Mouse (Mus musculus) midbrain, embryonic 14.5 days (tissue): ENCODE data around the gene Pgk2. TPM values are rescaled to one million over a fixed set of nuclear protein-coding genes. Genes with fewer than 3 reads are reported as not detected.
"Not testable (repeated sequence)": the region's sequence is repeated elsewhere in the genome, so short reads cannot be mapped to it uniquely, and the experiment has no call there.

Experiments
- ATAC-seq: fragments of 200-750 bp; cut with Nextera tagmentation; 2 replicates; pipeline ENCODE4 v1.8.0; 2017; ENCODE audit warnings: moderate number of reproducible peaks, moderate library complexity; ENCODE audit not compliant: low FRiP score, low TSS enrichment
- DNase-seq: peaks from one replicate; pipeline ENCODE4 v3.0.0-alpha.2; 2015
- H3K27ac ChIP-seq: fragments of 300-500 bp; sonication (generic); replicated peaks from 2 replicates; pipeline ENCODE4 v1.5.1; 2014; ENCODE audit warnings: mild to moderate bottlenecking, low read depth, low read length, moderate library complexity
- H3K27me3 ChIP-seq: fragments of 300-500 bp; sonication (generic); 2 replicates; pipeline ENCODE4 v1.6.1; 2014; ENCODE audit warnings: low read length, control low read depth, mixed read lengths; ENCODE audit not compliant: control insufficient read depth, insufficient read depth
- H3K36me3 ChIP-seq: fragments of 300-500 bp; sonication (generic); 2 replicates; pipeline ENCODE4 v1.6.1; 2014; ENCODE audit warnings: low read length, control low read depth; ENCODE audit not compliant: control insufficient read depth, insufficient read depth
- H3K4me1 ChIP-seq: fragments of 300-500 bp; sonication (generic); 2 replicates; pipeline ENCODE4 v1.6.1; 2014; ENCODE audit warnings: mild to moderate bottlenecking, antibody characterized with exemption, low read length, control low read depth; ENCODE audit not compliant: control insufficient read depth, insufficient read depth
- H3K4me2 ChIP-seq: fragments of 300-500 bp; sonication (generic); 2 replicates; pipeline ENCODE4 v1.6.1; 2014; ENCODE audit warnings: mild to moderate bottlenecking, low read length, moderate library complexity
- H3K4me3 ChIP-seq: fragments of 300-500 bp; sonication (generic); replicated peaks from 2 replicates; pipeline ENCODE4 v1.5.1; 2014; ENCODE audit warnings: low read depth, low read length
- H3K9ac ChIP-seq: fragments of 300-500 bp; sonication (generic); replicated peaks from 2 replicates; pipeline ENCODE4 v1.6.1; 2014; ENCODE audit warnings: mild to moderate bottlenecking, low read length, moderate library complexity
- H3K9me3 ChIP-seq: fragments of 300-500 bp; sonication (generic); 2 replicates; pipeline ENCODE4 v1.6.1; 2016; ENCODE audit warnings: low read length, control low read depth, mixed read lengths; ENCODE audit not compliant: control insufficient read depth
- WGBS: fragments of 180-500 bp; shearing (Covaris S2); extraction: QIAGEN DNeasy Blood & Tissue Kit; methylation state at CpG from one replicate; pipeline ENCODE4 v1.1.7; 2014; 5-methylcytosine and 5-hydroxymethylcytosine counted together
- polyA plus RNA-seq: library from polyadenylated mRNA; unstranded; fragments of >200 nt; fragmentation: Nextera tagmentation; extraction: Ambion mirVana; gene quantifications from 2 replicates; pipeline ENCODE4 v1.2.1, GENCODE M21; 2014

The Pgk2 gene
- polyA plus RNA-seq: not detected in 2 replicates

DNA sequence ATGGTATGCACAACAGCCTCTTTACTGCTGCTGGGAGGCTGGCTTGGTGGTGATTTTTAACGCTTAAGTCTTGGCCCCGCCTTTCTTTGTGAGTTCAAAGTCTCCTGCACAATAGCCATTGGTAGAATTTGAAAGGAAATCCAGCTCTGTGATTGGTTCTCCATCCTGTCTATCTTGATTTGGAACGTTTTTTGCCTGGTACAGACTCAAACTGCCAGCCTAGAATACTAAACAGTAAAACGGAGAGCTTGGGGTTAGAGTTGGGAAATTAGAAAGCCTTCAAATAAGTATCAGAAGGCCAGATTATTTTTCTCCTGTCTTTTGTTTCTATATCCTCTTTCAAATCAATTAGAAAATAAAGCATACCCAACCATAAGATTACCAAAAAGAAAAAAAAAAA is at the start of gene Pgk2:
Pgk2 (minus strand) TSS at position 101 of the 400 bp plus-strand sequence.
- H3K9ac ChIP-seq: no peak within 1 kb of the TSS
- H3K4me1 ChIP-seq: no peaks in the 10 kb centered on the region
- H3K9me3 ChIP-seq: no peaks in the 10 kb centered on the region
- no peak within 1 kb of the TSS for H3K27ac ChIP-seq
- H3K4me2 ChIP-seq: no peak within 1 kb of the TSS
- DNase-seq: no peak
- ATAC-seq: no peak
- no peaks in the 10 kb centered on the region for H3K27me3 ChIP-seq
- 71% methylated on average over 4 of the region's 4 CpGs for whole genome bisulfite sequencing
- no peak within 1 kb of the TSS for H3K4me3 ChIP-seq
- H3K36me3 ChIP-seq: no peaks in the 10 kb centered on the region

DNA sequence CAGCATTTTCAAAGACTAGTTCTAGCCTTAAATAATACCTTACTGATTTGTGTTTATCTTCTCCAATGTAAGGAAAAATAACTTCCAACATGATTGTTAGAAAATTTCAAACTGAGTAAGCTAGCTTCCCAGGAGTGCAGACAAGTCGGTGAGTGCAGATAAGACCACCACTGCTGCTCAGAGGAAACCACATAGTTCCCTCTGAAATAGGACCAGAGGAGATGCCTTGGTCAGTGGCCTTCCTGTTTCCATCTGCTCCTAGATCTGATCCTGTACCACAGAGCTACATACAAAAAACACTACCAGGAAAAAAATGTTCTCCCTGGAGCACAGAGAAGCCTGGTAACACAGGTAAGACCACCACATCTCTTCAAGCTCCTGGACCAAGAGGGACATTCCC is 44.0 kb upstream of the Pgk2 start:
- ATAC-seq (no peak), DNase-seq (no peak)
- Histone ChIP-seq H3K4me3 (no peak overlapping the region), H3K27ac (no peak overlapping the region), H3K9ac (no peak overlapping the region), H3K36me3 (no peaks in the 10 kb centered on the region), H3K4me2 (no peak overlapping the region), H3K4me1 (no peaks in the 10 kb centered on the region), H3K9me3 (no peaks in the 10 kb centered on the region), H3K27me3 (no peaks in the 10 kb centered on the region)
- 87% methylated on average over 1 of the region's 1 CpGs for WGBS

DNA sequence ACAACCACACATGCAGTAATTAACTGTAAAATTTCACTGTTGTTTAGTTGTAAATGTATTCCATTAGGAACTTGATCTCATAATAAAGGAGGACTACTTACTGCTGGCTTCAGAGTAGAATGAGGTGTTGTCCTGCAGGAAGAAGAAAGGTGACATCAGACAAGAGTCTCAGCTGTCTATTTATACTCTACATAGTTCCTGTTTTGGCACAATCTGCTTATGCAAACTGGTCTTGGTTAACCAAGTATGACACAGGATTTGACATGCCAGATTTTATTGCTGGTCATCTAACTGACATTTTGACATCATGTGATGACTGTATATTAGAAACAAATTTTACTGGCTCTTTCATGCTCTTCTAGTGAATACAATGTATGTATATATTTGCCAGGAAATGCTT is 33.7 kb upstream of the Pgk2 start, which contains the start of gene Crisp3:
Crisp3 (minus strand) TSS at position 154 of the 400 bp plus-strand sequence.
- ATAC-seq (no peak), DNase-seq (no peak)
- Histone ChIP-seq H3K9ac (no peak within 1 kb of the TSS), H3K27ac (no peak within 1 kb of the TSS), H3K9me3 (no peaks in the 10 kb centered on the region), H3K27me3 (no peaks in the 10 kb centered on the region), H3K4me3 (no peak within 1 kb of the TSS), H3K4me1 (no peaks in the 10 kb centered on the region), H3K36me3 (no peaks in the 10 kb centered on the region), H3K4me2 (no peak within 1 kb of the TSS)

DNA sequence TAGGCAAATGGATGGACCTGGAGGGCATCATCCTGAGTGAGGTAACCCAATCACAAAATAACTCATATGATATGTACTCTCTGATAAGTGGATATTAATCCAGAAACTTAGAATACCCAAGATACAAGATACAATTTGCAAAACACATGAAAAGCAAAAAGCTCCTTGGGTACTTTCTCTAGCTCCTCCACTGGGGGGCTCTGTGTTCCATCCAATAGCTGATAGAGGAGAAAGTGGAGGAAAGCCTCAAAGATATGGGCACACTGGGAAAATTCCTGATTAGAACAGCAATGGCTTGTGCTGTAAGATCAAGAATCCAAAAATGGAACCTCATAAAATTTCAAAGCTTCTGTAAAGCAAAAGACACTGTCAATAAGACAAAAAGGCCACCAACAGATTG is 6.6 kb downstream of the Pgk2 start:
- not testable (repeated sequence) for H3K9me3 ChIP-seq, H3K36me3 ChIP-seq, DNase-seq, H3K4me1 ChIP-seq, H3K9ac ChIP-seq, H3K27me3 ChIP-seq, H3K4me3 ChIP-seq, ATAC-seq, H3K27ac ChIP-seq, H3K4me2 ChIP-seq

DNA sequence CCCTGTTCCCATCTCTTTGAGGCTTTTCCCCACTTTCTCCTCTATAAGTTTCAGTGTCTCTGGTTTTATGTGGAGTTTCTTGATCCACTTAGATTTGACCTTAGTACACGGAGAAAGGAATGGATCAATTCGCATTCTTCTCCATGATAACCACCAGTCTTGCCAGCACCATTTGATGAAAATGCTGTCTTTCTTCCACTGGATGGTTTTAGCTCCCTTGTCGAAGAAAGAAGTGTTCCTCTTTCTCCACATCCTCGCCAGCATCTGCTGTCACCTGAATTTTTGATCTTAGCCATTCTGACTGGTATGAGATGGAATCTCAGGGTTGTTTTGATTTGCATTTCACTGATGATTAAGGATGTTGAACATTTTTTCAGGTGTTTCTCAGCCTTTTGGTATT is 18.2 kb downstream of the Pgk2 start:
- H3K36me3 ChIP-seq, H3K27me3 ChIP-seq, H3K27ac ChIP-seq, H3K4me1 ChIP-seq, H3K4me2 ChIP-seq, H3K9ac ChIP-seq, H3K4me3 ChIP-seq, ATAC-seq, H3K9me3 ChIP-seq: not testable (repeated sequence)
- 89% methylated on average over 4 of the region's 4 CpGs for WGBS
- DNase-seq: peak; percentile 4

DNA sequence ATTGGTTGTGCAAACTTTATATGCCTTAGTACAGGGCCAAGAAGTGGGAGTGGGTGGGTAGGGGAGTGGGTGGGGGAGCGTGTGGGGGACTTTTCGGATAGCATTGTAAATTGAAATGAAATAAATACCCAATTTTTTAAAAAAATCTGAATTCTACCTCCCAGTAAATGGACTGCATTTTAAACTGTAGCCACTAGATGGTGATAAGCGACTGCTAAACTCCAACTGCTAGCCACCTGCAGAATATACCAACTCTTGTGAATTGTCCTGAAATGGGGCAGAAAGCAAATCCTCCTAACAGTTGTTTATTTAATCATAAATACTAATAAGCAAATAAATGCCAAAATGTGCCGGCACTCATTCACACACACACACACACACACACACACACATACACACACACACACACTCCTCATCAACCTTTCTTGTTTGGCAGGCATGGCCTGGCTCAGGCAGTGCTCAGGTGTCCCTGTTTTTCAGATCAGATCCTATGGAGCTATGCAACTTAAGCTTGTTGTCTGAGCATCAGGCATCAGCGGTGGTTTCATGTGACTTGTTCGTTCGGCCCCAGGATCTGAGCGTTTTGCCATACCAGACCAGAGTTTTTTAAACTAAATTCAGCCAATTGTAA is 50.6 kb downstream of the Pgk2 start:
- H3K4me3 ChIP-seq, H3K9me3 ChIP-seq, H3K36me3 ChIP-seq, H3K27me3 ChIP-seq, ATAC-seq, H3K9ac ChIP-seq, H3K4me1 ChIP-seq, DNase-seq, H3K4me2 ChIP-seq, H3K27ac ChIP-seq: not testable (repeated sequence)
- WGBS: 50% methylated on average over 8 of the region's 8 CpGs

Other genes with a start within 250 kb of the Pgk2 start
- not detected in 2 replicates for gene AC192777.2, start 113.2 kb downstream of the Pgk2 start, polyA plus RNA-seq
- not detected in 2 replicates for gene Crisp3, start 33.6 kb upstream of the Pgk2 start, polyA plus RNA-seq
- gene Crisp1, start 110.6 kb upstream of the Pgk2 start, polyA plus RNA-seq: not detected in 2 replicates